Mouse (Mus musculus): ENCODE measurements around the gene Serpinb12.

DNA sequence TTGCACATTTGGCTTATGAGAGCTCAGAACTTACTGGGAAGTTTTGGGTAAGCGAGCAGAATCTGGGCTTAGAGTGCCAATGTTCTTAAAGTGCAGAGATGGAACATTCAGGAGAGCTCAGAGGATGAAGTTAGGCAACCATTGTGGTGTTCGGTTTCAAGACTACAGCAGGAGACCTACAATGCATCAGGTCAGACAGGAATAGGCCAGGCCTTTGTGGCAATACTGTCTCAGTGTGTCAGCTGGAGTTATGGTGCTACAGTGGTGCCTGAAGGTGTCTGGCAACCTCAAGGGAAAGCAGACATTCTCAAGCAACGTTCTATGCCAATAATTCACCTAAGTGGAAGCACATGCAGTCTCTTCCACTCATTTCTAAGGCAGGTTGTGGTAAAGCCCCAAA, 25.7 kb downstream of the Serpinb12 start:
- no peak for TF ChIP-seq CTCF (IDR thresholded peaks at IDR 0.05; ENCODE audit: low read depth)
- no peak for TF ChIP-seq EP300 (IDR thresholded peaks at IDR 0.05; ENCODE audit: low read depth)

All from heart, postnatal 0 days (tissue).